Mouse (Mus musculus): ENCODE data around the gene Rps27l. TPM values are rescaled to one million over a fixed set of nuclear protein-coding genes. Genes with fewer than 3 reads are reported as not detected.

Rps27l gene
- polyA plus RNA-seq, 1 experiment from 2014 or later = 758 TPM

GRCm38 (mm10) chr9:66988198-66988887 lies 42.5 kb downstream of the Rps27l start:
- no peak overlapping the region for H3K9ac ChIP-seq (replicated peaks)
- no peak for ATAC-seq (ENCODE audit: insufficient number of reproducible peaks, insufficient read depth, low FRiP score, low TSS enrichment, low read depth)
- no peaks in the 10 kb centered on the region for H3K27me3 ChIP-seq
- peaks cover 24% of the 10 kb centered on the region for H3K4me1 ChIP-seq (replicated peaks)
- H3K27ac ChIP-seq = peak overlapping the region; percentile 47; the same call in 1 of the 2 replicates
- H3K36me3 ChIP-seq = no peaks in the 10 kb centered on the region
- 0 out of 2 replicates have a peak, but pooled peaks cover 5% of the 10 kb centered on the region for H3K9me3 ChIP-seq
- H3K4me3 ChIP-seq (replicated peaks) = no peak overlapping the region
- 59% methylated on average over 11 of the region's 11 CpGs for WGBS
- H3K4me2 ChIP-seq = no peak overlapping the region

GRCm38 (mm10) chr9:66988888-66989414 lies 43.1 kb downstream of the Rps27l start:
- WGBS = 72% methylated on average over 6 of the region's 6 CpGs
- Histone ChIP-seq H3K4me1 (replicated peaks) (peaks cover 24% of the 10 kb centered on the region), H3K4me3 (replicated peaks) (no peak overlapping the region), H3K9me3 (0 out of 2 replicates have a peak, but pooled peaks cover 6% of the 10 kb centered on the region), H3K9ac (replicated peaks) (no peak overlapping the region), H3K4me2 (no peak overlapping the region), H3K36me3 (no peaks in the 10 kb centered on the region), H3K27me3 (no peaks in the 10 kb centered on the region), H3K27ac (peak overlapping the region; percentile 47; the same call in 1 of the 2 replicates)
- ATAC-seq (ENCODE audit: insufficient number of reproducible peaks, insufficient read depth, low FRiP score, low TSS enrichment, low read depth) = no peak

DNA sequence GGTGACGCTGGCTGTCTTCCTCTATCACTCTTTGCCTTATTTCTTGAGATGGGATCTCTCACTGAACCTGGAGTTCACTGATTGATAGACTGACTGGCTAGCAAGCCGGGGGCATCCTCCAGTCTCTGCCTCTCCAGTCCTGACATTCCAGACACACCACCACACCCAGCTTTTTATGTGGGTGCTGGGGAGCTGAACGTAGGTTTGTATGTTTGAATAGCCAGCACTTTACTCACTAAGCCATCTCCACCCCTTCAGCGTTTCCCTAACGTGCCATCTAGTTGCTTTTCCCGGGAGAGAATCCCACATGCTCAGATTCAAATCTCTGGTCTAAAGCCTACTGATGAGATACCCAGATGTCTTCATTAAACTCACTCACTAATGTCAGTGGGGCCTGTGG lies 43.7 kb downstream of the Rps27l start:
- 78% methylated on average over 6 of the region's 6 CpGs for WGBS
- no peaks in the 10 kb centered on the region for H3K36me3 ChIP-seq
- no peak overlapping the region for H3K9ac ChIP-seq (replicated peaks)
- H3K27ac ChIP-seq = no peak overlapping the region
- peaks cover 24% of the 10 kb centered on the region for H3K4me1 ChIP-seq (replicated peaks)
- no peak for ATAC-seq (ENCODE audit: insufficient number of reproducible peaks, insufficient read depth, low FRiP score, low TSS enrichment, low read depth)
- H3K4me3 ChIP-seq (replicated peaks) = no peak overlapping the region
- no peaks in the 10 kb centered on the region for H3K27me3 ChIP-seq
- 0 out of 2 replicates have a peak, but pooled peaks cover 6% of the 10 kb centered on the region for H3K9me3 ChIP-seq
- H3K4me2 ChIP-seq = no peak overlapping the region

DNA sequence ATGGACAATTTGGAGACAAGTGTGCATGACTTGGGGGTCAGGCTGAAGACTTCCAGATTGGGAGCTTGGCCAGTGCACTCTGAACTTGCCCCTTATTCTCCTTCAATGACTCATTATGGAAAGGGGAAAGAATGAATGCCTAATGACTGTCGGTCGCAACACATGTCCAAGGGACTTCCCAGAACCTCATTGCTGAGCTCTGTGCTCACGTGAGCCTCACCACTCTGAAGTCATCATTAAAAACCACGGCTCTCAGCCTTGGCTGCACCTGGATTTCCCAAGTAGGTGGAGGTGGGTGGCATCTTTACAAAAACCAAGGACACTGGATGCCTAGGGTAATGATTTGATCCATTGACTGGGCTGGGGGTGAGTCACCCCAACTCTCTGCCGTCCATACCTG lies 44.2 kb downstream of the Rps27l start:
- Histone ChIP-seq H3K36me3 (no peaks in the 10 kb centered on the region), H3K9me3 (0 out of 2 replicates have a peak, but pooled peaks cover 6% of the 10 kb centered on the region), H3K4me1 (replicated peaks) (peaks cover 24% of the 10 kb centered on the region), H3K9ac (replicated peaks) (no peak overlapping the region), H3K27ac (no peak overlapping the region), H3K4me2 (no peak overlapping the region), H3K27me3 (no peaks in the 10 kb centered on the region), H3K4me3 (replicated peaks) (no peak overlapping the region)
- no peak for ATAC-seq (ENCODE audit: insufficient number of reproducible peaks, insufficient read depth, low FRiP score, low TSS enrichment, low read depth)
- WGBS = 87% methylated on average over 5 of the region's 5 CpGs

DNA sequence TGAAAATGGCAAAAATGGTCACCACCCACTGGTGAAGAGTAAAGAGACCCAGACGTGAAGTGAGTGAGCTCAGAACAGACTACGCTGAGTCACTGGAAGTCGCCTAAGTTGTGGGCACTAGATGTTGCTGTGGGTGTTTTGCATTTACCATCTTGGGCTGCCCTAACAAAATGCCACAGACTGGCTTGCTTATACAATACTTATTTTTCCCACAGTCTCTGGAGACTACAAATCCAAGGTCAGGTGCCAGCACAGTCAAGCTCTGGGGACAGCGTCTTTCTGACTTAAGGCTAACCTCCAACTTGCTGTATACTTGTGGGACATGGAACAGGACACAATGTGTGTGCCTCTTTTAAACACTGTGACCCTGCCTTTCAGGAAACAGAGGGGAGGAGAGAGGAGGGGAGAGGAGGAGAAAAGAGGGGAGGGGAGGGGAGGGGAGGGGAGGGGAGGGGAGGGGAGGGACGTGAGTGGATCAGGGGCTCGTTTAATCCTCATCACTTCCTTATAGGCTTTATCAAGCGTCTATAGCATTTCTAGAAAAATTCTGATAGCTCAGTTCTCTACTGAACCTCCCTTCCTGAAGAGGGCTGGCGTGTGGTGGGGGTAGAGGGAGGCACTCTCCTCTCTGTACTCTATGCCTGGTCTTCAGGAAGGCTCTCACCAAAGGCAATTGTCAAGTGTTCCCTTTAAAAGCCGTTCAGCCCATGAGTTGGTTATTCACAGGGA lies 45.3 kb downstream of the Rps27l start:
- no peaks in the 10 kb centered on the region for H3K36me3 ChIP-seq
- no peak overlapping the region for H3K9ac ChIP-seq (replicated peaks)
- H3K27me3 ChIP-seq = no peaks in the 10 kb centered on the region
- H3K4me3 ChIP-seq (replicated peaks) = no peak overlapping the region
- no peak overlapping the region for H3K27ac ChIP-seq
- H3K4me1 ChIP-seq (replicated peaks) = peaks cover 24% of the 10 kb centered on the region
- 0 out of 2 replicates have a peak, but pooled peaks cover 6% of the 10 kb centered on the region for H3K9me3 ChIP-seq
- 66% methylated on average over 9 of the region's 9 CpGs for WGBS
- H3K4me2 ChIP-seq = no peak overlapping the region
- no peak for ATAC-seq (ENCODE audit: insufficient number of reproducible peaks, insufficient read depth, low FRiP score, low TSS enrichment, low read depth)

GRCm38 (mm10) chr9:66991750-66992410 lies 46.0 kb downstream of the Rps27l start:
- 0 out of 2 replicates have a peak, but pooled peaks cover 6% of the 10 kb centered on the region for H3K9me3 ChIP-seq
- no peak for ATAC-seq (ENCODE audit: insufficient number of reproducible peaks, insufficient read depth, low FRiP score, low TSS enrichment, low read depth)
- no peak overlapping the region for H3K4me2 ChIP-seq
- H3K9ac ChIP-seq (replicated peaks) = no peak overlapping the region
- H3K27me3 ChIP-seq = no peaks in the 10 kb centered on the region
- 79% methylated on average over 8 of the region's 8 CpGs for WGBS
- no peak overlapping the region for H3K4me3 ChIP-seq (replicated peaks)
- H3K4me1 ChIP-seq (replicated peaks) = peaks cover 22% of the 10 kb centered on the region
- no peak overlapping the region for H3K27ac ChIP-seq
- H3K36me3 ChIP-seq = no peaks in the 10 kb centered on the region

Other genes starting within 250 kb of the Rps27l start
- gene Car12, start 232.4 kb upstream of the Rps27l start, polyA plus RNA-seq (2016; fragmentation: Nextera tagmentation; extraction: Ambion mirVana) = 10.4 and 12.1 TPM in 2 replicates
- gene Aph1b, start 150.6 kb upstream of the Rps27l start, polyA plus RNA-seq (2016; fragmentation: Nextera tagmentation; extraction: Ambion mirVana) = 13.5 and 14.4 TPM in 2 replicates
- gene Gm10647, start 149.0 kb upstream of the Rps27l start, polyA plus RNA-seq (2016; fragmentation: Nextera tagmentation; extraction: Ambion mirVana) = 0.87 and 1.2 TPM in 2 replicates
- 1.1 and 2.4 TPM in 2 replicates for gene Aph1c, start 111.4 kb upstream of the Rps27l start, polyA plus RNA-seq (2016; fragmentation: Nextera tagmentation; extraction: Ambion mirVana)
- gene Rab8b, start 26.4 kb upstream of the Rps27l start, polyA plus RNA-seq (2016; fragmentation: Nextera tagmentation; extraction: Ambion mirVana) = 16.9 and 17.8 TPM in 2 replicates
- 7.4 and 8.2 TPM in 2 replicates for gene Lactb, start 29.4 kb downstream of the Rps27l start, polyA plus RNA-seq (2016; fragmentation: Nextera tagmentation; extraction: Ambion mirVana)
- 555 and 579 TPM in 2 replicates for gene Tpm1, start 103.3 kb downstream of the Rps27l start, polyA plus RNA-seq (2016; fragmentation: Nextera tagmentation; extraction: Ambion mirVana)

Data from limb, embryonic 12.5 days (tissue).